Mouse (Mus musculus): ENCODE measurements around the gene Usp20. TPM values are rescaled to one million over a fixed set of nuclear protein-coding genes. Genes with fewer than 3 reads are reported as not detected.

The Usp20 gene
- polyA plus RNA-seq, 1 experiment from 2014 or later, result 11.1 TPM

DNA sequence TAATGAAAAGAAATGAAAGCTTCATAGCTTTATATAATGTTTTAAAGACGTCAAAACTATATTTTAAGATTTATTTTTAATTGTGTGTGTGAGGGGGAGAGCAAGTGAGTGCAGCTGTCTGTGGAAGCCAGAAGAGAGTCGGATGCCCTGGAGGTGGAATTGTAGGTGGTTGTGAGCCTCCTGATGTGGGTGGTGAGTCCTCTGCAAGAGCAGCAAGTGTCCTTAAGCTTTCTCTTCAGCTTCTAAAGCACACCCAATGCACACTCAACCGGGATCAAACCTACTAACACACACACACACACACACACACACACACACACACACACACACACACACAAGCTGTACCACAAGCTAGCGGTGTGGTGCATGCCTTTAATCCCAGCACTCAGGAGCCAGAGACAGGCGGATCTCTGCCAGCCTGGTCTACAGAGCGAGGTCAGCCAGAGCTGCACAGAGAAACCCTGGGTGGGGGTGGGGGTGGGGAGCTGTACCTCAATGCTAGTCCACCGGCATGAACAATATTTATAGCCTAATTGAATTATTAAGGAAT lies 85.7 kb downstream of the Usp20 start:
- Histone ChIP-seq H3K9me3 (ENCODE audit: control insufficient read depth, low read length) (no peaks in the 10 kb centered on the region), H3K4me1 (replicated peaks; ENCODE audit: control insufficient read depth, insufficient read depth, low read length) (peaks cover 8% of the 10 kb centered on the region; the same call in 1 of the 2 replicates), H3K36me3 (ENCODE audit: control insufficient read depth, insufficient read depth, low read length) (peaks cover 11% of the 10 kb centered on the region; the same call in 1 of the 2 replicates), H3K27me3 (replicated peaks; ENCODE audit: control insufficient read depth, insufficient read depth, low read length) (no peaks in the 10 kb centered on the region), H3K4me2 (ENCODE audit: low read length) (no peak overlapping the region), H3K4me3 (ENCODE audit: low read depth, low read length) (no peak overlapping the region), H3K9ac (ENCODE audit: low read length) (no peak overlapping the region), H3K27ac (ENCODE audit: low read depth) (peak overlapping the region; percentile 1; the same call in 1 of the 2 replicates)
- DNase-seq (ENCODE audit: low spot score), result no peak
- WGBS, result 74% methylated on average over 7 of the region's 7 CpGs
- ATAC-seq (replicated peaks; ENCODE audit: low FRiP score, low TSS enrichment, low read depth), result no peak

GRCm38 (mm10) chr2:31068246-31069113 lies 86.4 kb downstream of the Usp20 start:
- peaks cover 8% of the 10 kb centered on the region; the same call in 1 of the 2 replicates for H3K4me1 ChIP-seq (replicated peaks; ENCODE audit: control insufficient read depth, insufficient read depth, low read length)
- no peak overlapping the region for H3K4me2 ChIP-seq (ENCODE audit: low read length)
- no peaks in the 10 kb centered on the region for H3K9me3 ChIP-seq (ENCODE audit: control insufficient read depth, low read length)
- H3K27ac ChIP-seq (ENCODE audit: low read depth), result peak overlapping the region; percentile 54; the same call in 1 of the 2 replicates
- ATAC-seq (replicated peaks; ENCODE audit: low FRiP score, low TSS enrichment, low read depth) (no peak; the same call in 1 of the 2 replicates), DNase-seq (ENCODE audit: low spot score) (no peak)
- H3K4me3 ChIP-seq (ENCODE audit: low read depth, low read length), result no peak overlapping the region
- WGBS, result 47% methylated on average over 13 of the region's 13 CpGs
- H3K27me3 ChIP-seq (replicated peaks; ENCODE audit: control insufficient read depth, insufficient read depth, low read length), result no peaks in the 10 kb centered on the region
- H3K36me3 ChIP-seq (ENCODE audit: control insufficient read depth, insufficient read depth, low read length), result peaks cover 11% of the 10 kb centered on the region
- no peak overlapping the region for H3K9ac ChIP-seq (ENCODE audit: low read length)

DNA sequence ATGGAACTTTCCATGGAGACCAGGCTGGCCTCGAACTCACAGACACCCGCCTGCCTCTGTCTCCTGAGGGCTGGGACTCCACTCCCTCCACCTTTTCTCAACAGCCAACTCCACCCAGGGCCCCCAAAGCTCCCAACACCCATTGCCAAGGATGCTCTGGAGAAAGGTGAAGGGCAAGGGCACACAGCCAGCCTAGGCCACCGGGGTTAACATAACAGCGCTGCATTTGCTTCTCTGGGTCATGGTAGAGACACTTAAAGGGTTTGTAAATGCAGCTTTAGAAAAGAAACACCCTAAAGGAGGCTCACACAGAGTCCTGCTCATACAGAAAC lies 87.0 kb downstream of the Usp20 start:
- no peak for DNase-seq (ENCODE audit: low spot score)
- H3K4me2 ChIP-seq (ENCODE audit: low read length), result no peak overlapping the region
- peaks cover 17% of the 10 kb centered on the region for H3K36me3 ChIP-seq (ENCODE audit: control insufficient read depth, insufficient read depth, low read length)
- H3K4me1 ChIP-seq (replicated peaks; ENCODE audit: control insufficient read depth, insufficient read depth, low read length), result peaks cover 8% of the 10 kb centered on the region; the same call in 1 of the 2 replicates
- ATAC-seq (replicated peaks; ENCODE audit: low FRiP score, low TSS enrichment, low read depth), result no peak
- no peak overlapping the region for H3K9ac ChIP-seq (ENCODE audit: low read length)
- WGBS, result 88% methylated on average over 4 of the region's 4 CpGs
- H3K9me3 ChIP-seq (ENCODE audit: control insufficient read depth, low read length), result no peaks in the 10 kb centered on the region
- H3K27me3 ChIP-seq (replicated peaks; ENCODE audit: control insufficient read depth, insufficient read depth, low read length), result no peaks in the 10 kb centered on the region
- no peak overlapping the region for H3K4me3 ChIP-seq (ENCODE audit: low read depth, low read length)
- peak overlapping the region; percentile 54; the same call in 1 of the 2 replicates for H3K27ac ChIP-seq (ENCODE audit: low read depth)

- 90% methylated on average over 7 of the region's 7 CpGs for WGBS
- peaks cover 8% of the 10 kb centered on the region; the same call in 1 of the 2 replicates for H3K4me1 ChIP-seq (replicated peaks; ENCODE audit: control insufficient read depth, insufficient read depth, low read length)
- DNase-seq (ENCODE audit: low spot score), result no peak
- no peak overlapping the region for H3K4me2 ChIP-seq (ENCODE audit: low read length)
- H3K9ac ChIP-seq (ENCODE audit: low read length), result no peak overlapping the region
- no peak overlapping the region for H3K27ac ChIP-seq (ENCODE audit: low read depth)
- no peak for ATAC-seq (replicated peaks; ENCODE audit: low FRiP score, low TSS enrichment, low read depth)
- no peaks in the 10 kb centered on the region for H3K27me3 ChIP-seq (replicated peaks; ENCODE audit: control insufficient read depth, insufficient read depth, low read length)
- peaks cover 17% of the 10 kb centered on the region for H3K36me3 ChIP-seq (ENCODE audit: control insufficient read depth, insufficient read depth, low read length)
- no peak overlapping the region for H3K4me3 ChIP-seq (ENCODE audit: low read depth, low read length)
- no peaks in the 10 kb centered on the region for H3K9me3 ChIP-seq (ENCODE audit: control insufficient read depth, low read length)
These were observed 87.4 kb downstream of the Usp20 start for GRCm38 (mm10) chr2:31069506-31069905.

Other genes with a start within 250 kb of the Usp20 start
- 2.1 and 2.2 TPM in 2 replicates for gene 1700001O22Rik, start 178.6 kb upstream of the Usp20 start, polyA plus RNA-seq (2014; fragmentation: Nextera tagmentation; extraction: Ambion mirVana)
- gene Ntmt1, start 174.5 kb upstream of the Usp20 start, polyA plus RNA-seq (2014; fragmentation: Nextera tagmentation; extraction: Ambion mirVana), result 105 and 110 TPM in 2 replicates
- gene Asb6, start 151.9 kb upstream of the Usp20 start, polyA plus RNA-seq (2014; fragmentation: Nextera tagmentation; extraction: Ambion mirVana), result 25.9 and 31.2 TPM in 2 replicates
- gene Prrx2, start 147.3 kb upstream of the Usp20 start, polyA plus RNA-seq (2014; fragmentation: Nextera tagmentation; extraction: Ambion mirVana), result 3.5 and 3.6 TPM in 2 replicates
- 3.7 and 4.5 TPM in 2 replicates for gene Ptges, start 52.4 kb upstream of the Usp20 start, polyA plus RNA-seq (2014; fragmentation: Nextera tagmentation; extraction: Ambion mirVana)
- 29.1 and 32.0 TPM in 2 replicates for gene Tor1b, start 29.3 kb upstream of the Usp20 start, polyA plus RNA-seq (2014; fragmentation: Nextera tagmentation; extraction: Ambion mirVana)
- 69.4 and 69.6 TPM in 2 replicates for gene Tor1a, start 14.3 kb upstream of the Usp20 start, polyA plus RNA-seq (2014; fragmentation: Nextera tagmentation; extraction: Ambion mirVana)
- 45.3 and 51.6 TPM in 2 replicates for gene BC005624, start 78 bp upstream of the Usp20 start, polyA plus RNA-seq (2014; fragmentation: Nextera tagmentation; extraction: Ambion mirVana)
- gene Fnbp1, start 159.7 kb downstream of the Usp20 start, polyA plus RNA-seq (2014; fragmentation: Nextera tagmentation; extraction: Ambion mirVana), result 31.1 and 31.4 TPM in 2 replicates
- 26.9 and 35.0 TPM in 2 replicates for gene Gpr107, start 170.0 kb downstream of the Usp20 start, polyA plus RNA-seq (2014; fragmentation: Nextera tagmentation; extraction: Ambion mirVana)

Data from intestine, embryonic 14.5 days (tissue).